Mouse (Mus musculus): ENCODE measurements around the gene Lhfp. TPM values are rescaled to one million over a fixed set of nuclear protein-coding genes. Genes with fewer than 3 reads are reported as not detected.

Gene Lhfp
- polyA plus RNA-seq, 1 experiment from 2014 or later: 82.4 TPM

DNA sequence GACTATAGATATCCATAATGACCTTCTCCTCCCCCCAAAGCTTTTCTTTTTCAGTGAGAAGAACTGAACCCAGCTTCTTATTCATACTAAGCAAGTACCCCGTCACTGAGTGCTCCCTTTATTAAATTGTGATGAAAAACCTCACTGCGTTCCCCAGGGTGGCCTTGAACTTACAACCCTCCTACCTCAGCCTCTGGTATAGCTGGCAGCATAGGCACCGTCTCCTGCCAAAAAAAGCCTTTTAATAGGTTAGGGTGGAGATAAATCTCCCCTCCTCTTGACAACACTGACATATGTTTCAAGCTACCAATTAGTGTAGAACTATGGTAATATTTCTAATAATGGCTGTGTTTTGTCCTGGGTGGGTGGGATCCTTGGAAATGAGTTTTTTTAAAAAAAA lies 33.4 kb downstream of the Lhfp start:
- WGBS: 81% methylated on average over 3 of the region's 3 CpGs
- no peak for ATAC-seq (ENCODE audit: borderline replicate concordance, extremely low read depth, low FRiP score, low TSS enrichment)

DNA sequence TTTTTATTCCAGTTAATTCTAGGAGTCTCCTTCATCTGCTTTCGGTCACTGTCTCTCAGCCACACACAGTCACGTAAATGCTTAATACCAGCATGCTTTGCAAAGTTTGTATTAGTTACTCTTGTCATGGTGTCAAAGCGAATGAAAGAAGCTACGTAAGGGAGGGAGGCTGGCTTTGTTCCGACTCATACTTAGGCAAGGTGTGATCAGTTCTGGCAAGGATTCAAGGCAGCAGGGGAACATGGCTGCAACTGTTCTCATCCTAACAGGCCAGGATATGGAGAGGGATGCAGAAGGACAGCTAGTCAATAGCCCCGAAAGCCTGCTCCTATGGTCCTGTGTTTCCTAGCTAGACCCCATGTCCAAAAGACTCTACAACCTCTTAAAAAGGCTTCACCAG lies 39.0 kb downstream of the Lhfp start:
- H3K9me3 ChIP-seq: no peaks in the 10 kb centered on the region
- H3K27me3 ChIP-seq: no peaks in the 10 kb centered on the region
- H3K4me2 ChIP-seq: no peak overlapping the region
- no peaks in the 10 kb centered on the region for H3K36me3 ChIP-seq
- no peak overlapping the region for H3K9ac ChIP-seq
- no peaks in the 10 kb centered on the region for H3K4me1 ChIP-seq
- no peak for ATAC-seq (ENCODE audit: borderline replicate concordance, extremely low read depth, low FRiP score, low TSS enrichment)
- H3K27ac ChIP-seq: no peak overlapping the region
- H3K4me3 ChIP-seq: no peak overlapping the region
- 90% methylated on average over 6 of the region's 6 CpGs for WGBS

More for the DNA sequence above, 33.4 kb downstream of the Lhfp start:
- no peaks in the 10 kb centered on the region for H3K4me1 ChIP-seq
- H3K4me2 ChIP-seq: no peak overlapping the region
- no peaks in the 10 kb centered on the region for H3K9me3 ChIP-seq
- H3K9ac ChIP-seq: no peak overlapping the region
- H3K4me3 ChIP-seq: no peak overlapping the region
- H3K27me3 ChIP-seq: no peaks in the 10 kb centered on the region
- no peak overlapping the region for H3K27ac ChIP-seq
- no peaks in the 10 kb centered on the region for H3K36me3 ChIP-seq

DNA sequence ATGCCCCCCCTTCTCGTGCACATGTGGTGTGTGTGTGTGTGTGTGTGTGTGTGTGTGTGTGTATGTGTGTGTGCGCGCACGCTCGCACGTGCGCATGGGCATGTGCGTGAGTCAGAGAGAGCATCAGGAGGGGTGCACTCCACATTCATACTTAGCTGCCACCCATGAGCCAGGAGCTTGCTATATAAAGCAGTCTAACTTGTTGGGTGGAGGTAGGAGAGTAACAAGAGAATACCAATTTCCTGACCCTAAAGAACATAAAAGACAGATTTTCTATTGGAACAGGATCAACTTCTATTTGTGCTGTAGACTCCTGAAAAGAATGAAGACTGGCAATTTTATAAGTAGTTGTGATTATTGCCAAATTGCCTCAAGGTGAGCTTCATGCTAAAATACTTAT lies 39.4 kb downstream of the Lhfp start:
- Histone ChIP-seq H3K4me1 (no peaks in the 10 kb centered on the region), H3K27ac (no peak overlapping the region), H3K4me2 (no peak overlapping the region), H3K9me3 (no peaks in the 10 kb centered on the region), H3K4me3 (no peak overlapping the region), H3K36me3 (no peaks in the 10 kb centered on the region), H3K27me3 (no peaks in the 10 kb centered on the region), H3K9ac (no peak overlapping the region)
- ATAC-seq (ENCODE audit: borderline replicate concordance, extremely low read depth, low FRiP score, low TSS enrichment): no peak
- WGBS: 97% methylated on average over 8 of the region's 8 CpGs

- H3K9ac ChIP-seq: no peak overlapping the region
- 78% methylated on average over 5 of the region's 5 CpGs for WGBS
- no peaks in the 10 kb centered on the region for H3K27me3 ChIP-seq
- H3K36me3 ChIP-seq: no peaks in the 10 kb centered on the region
- no peak for ATAC-seq (ENCODE audit: borderline replicate concordance, extremely low read depth, low FRiP score, low TSS enrichment)
- no peak overlapping the region for H3K4me3 ChIP-seq
- no peak overlapping the region for H3K4me2 ChIP-seq
- no peaks in the 10 kb centered on the region for H3K4me1 ChIP-seq
- no peaks in the 10 kb centered on the region for H3K9me3 ChIP-seq
- H3K27ac ChIP-seq: no peak overlapping the region
Measured at GRCm38 (mm10) chr3:53083717-53084116, 42.4 kb downstream of the Lhfp start.

GRCm38 (mm10) chr3:53084806-53085205 lies 43.5 kb downstream of the Lhfp start:
- H3K27ac ChIP-seq: no peak overlapping the region
- no peak overlapping the region for H3K9ac ChIP-seq
- H3K27me3 ChIP-seq: no peaks in the 10 kb centered on the region
- ATAC-seq (ENCODE audit: borderline replicate concordance, extremely low read depth, low FRiP score, low TSS enrichment): no peak
- no peaks in the 10 kb centered on the region for H3K9me3 ChIP-seq
- no peak overlapping the region for H3K4me2 ChIP-seq
- 90% methylated on average over 8 of the region's 8 CpGs for WGBS
- no peaks in the 10 kb centered on the region for H3K36me3 ChIP-seq
- H3K4me3 ChIP-seq: no peak overlapping the region
- H3K4me1 ChIP-seq: no peaks in the 10 kb centered on the region

GRCm38 (mm10) chr3:53086481-53087155 lies 45.3 kb downstream of the Lhfp start:
- Histone ChIP-seq H3K9me3 (no peaks in the 10 kb centered on the region), H3K4me1 (no peaks in the 10 kb centered on the region), H3K27me3 (no peaks in the 10 kb centered on the region), H3K9ac (no peak overlapping the region), H3K4me2 (no peak overlapping the region), H3K4me3 (no peak overlapping the region), H3K27ac (no peak overlapping the region), H3K36me3 (no peaks in the 10 kb centered on the region)
- no peak for ATAC-seq (ENCODE audit: borderline replicate concordance, extremely low read depth, low FRiP score, low TSS enrichment)
- 60% methylated on average over 7 of the region's 7 CpGs for WGBS

GRCm38 (mm10) chr3:53087156-53087805 lies 46.0 kb downstream of the Lhfp start:
- no peak overlapping the region for H3K9ac ChIP-seq
- H3K4me1 ChIP-seq: no peaks in the 10 kb centered on the region
- no peak for ATAC-seq (ENCODE audit: borderline replicate concordance, extremely low read depth, low FRiP score, low TSS enrichment)
- H3K9me3 ChIP-seq: no peaks in the 10 kb centered on the region
- 54% methylated on average over 8 of the region's 8 CpGs for WGBS
- no peaks in the 10 kb centered on the region for H3K27me3 ChIP-seq
- H3K4me3 ChIP-seq: no peak overlapping the region
- H3K27ac ChIP-seq: no peak overlapping the region
- H3K4me2 ChIP-seq: no peak overlapping the region
- H3K36me3 ChIP-seq: no peaks in the 10 kb centered on the region

DNA sequence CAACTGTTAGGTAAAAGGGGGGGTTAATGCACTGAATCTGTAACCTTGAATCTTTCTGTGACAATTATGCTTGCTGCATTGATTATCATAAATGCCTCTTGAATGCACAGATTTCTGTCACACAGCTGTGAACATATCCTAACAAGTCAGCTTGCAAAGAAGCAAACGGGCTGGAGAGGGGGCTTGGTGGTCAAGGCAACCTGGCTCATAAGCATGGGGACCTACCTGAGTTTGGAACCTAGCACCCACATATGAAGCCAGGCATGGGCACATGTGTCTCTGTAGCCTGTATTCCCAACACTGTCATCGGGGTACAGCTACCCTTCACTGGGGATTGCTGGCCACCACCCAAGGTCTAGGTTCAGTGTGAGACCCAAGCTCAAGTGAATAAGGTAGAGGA lies 48.6 kb downstream of the Lhfp start:
- ATAC-seq (ENCODE audit: borderline replicate concordance, extremely low read depth, low FRiP score, low TSS enrichment): no peak
- Histone ChIP-seq H3K9me3 (no peaks in the 10 kb centered on the region), H3K27me3 (no peaks in the 10 kb centered on the region), H3K4me1 (no peaks in the 10 kb centered on the region), H3K4me3 (no peak overlapping the region), H3K4me2 (no peak overlapping the region), H3K27ac (no peak overlapping the region), H3K36me3 (no peaks in the 10 kb centered on the region), H3K9ac (no peak overlapping the region)
- 84% methylated on average over 2 of the region's 2 CpGs for WGBS

- Histone ChIP-seq H3K9me3 (no peaks in the 10 kb centered on the region), H3K9ac (no peak overlapping the region), H3K4me2 (no peak overlapping the region), H3K4me1 (no peaks in the 10 kb centered on the region; the same call in 1 of the 2 replicates), H3K36me3 (no peaks in the 10 kb centered on the region), H3K27me3 (no peaks in the 10 kb centered on the region), H3K4me3 (no peak overlapping the region), H3K27ac (no peak overlapping the region)
- WGBS: 86% methylated on average over 3 of the region's 3 CpGs
- no peak for ATAC-seq (ENCODE audit: borderline replicate concordance, extremely low read depth, low FRiP score, low TSS enrichment)
Measured at GRCm38 (mm10) chr3:53100210-53100609, 58.9 kb downstream of the Lhfp start.

- WGBS: 60% methylated on average over 6 of the region's 6 CpGs
- H3K4me3 ChIP-seq: no peak overlapping the region
- no peaks in the 10 kb centered on the region for H3K36me3 ChIP-seq
- ATAC-seq (ENCODE audit: borderline replicate concordance, extremely low read depth, low FRiP score, low TSS enrichment): no peak
- no peaks in the 10 kb centered on the region; the same call in 1 of the 2 replicates for H3K4me1 ChIP-seq
- no peak overlapping the region for H3K4me2 ChIP-seq
- H3K9me3 ChIP-seq: no peaks in the 10 kb centered on the region
- H3K27me3 ChIP-seq: no peaks in the 10 kb centered on the region
- H3K27ac ChIP-seq: no peak overlapping the region
- H3K9ac ChIP-seq: no peak overlapping the region
Measured at GRCm38 (mm10) chr3:53100803-53101202, 59.5 kb downstream of the Lhfp start.

DNA sequence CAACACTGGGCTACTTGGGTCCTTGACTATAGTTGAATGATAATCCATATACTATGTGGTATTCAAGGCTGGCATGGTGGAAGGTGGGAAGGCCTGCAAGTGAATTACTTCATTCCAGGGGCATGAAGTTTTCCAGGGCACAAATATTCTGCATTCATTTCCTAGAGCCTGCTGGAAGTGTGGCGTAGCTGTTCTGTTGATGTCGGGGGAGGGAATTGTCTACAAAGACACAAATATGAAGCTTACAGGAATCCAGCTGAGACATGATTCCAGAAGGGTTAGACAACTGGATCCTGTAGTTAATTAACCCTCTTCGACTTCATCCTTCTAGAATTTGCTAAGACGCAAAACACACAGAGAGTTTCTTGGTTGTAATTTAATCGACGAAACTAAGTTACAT lies 60.4 kb downstream of the Lhfp start:
- Histone ChIP-seq H3K4me1 (no peaks in the 10 kb centered on the region; the same call in 1 of the 2 replicates), H3K36me3 (no peaks in the 10 kb centered on the region), H3K27ac (no peak overlapping the region), H3K4me3 (no peak overlapping the region), H3K27me3 (no peaks in the 10 kb centered on the region), H3K9me3 (no peaks in the 10 kb centered on the region), H3K9ac (no peak overlapping the region), H3K4me2 (no peak overlapping the region)
- ATAC-seq (ENCODE audit: borderline replicate concordance, extremely low read depth, low FRiP score, low TSS enrichment): no peak
- 62% methylated on average over 6 of the region's 6 CpGs for WGBS

- no peak overlapping the region for H3K4me2 ChIP-seq
- ATAC-seq (ENCODE audit: borderline replicate concordance, extremely low read depth, low FRiP score, low TSS enrichment): no peak
- H3K36me3 ChIP-seq: no peaks in the 10 kb centered on the region
- no peaks in the 10 kb centered on the region for H3K9me3 ChIP-seq
- H3K27ac ChIP-seq: no peak overlapping the region
- 34% methylated on average over 5 of the region's 5 CpGs for WGBS
- H3K27me3 ChIP-seq: no peaks in the 10 kb centered on the region
- H3K4me3 ChIP-seq: no peak overlapping the region
- H3K4me1 ChIP-seq: no peaks in the 10 kb centered on the region; the same call in 1 of the 2 replicates
- no peak overlapping the region for H3K9ac ChIP-seq
Measured at GRCm38 (mm10) chr3:53102131-53102756, 60.9 kb downstream of the Lhfp start.

Data from lung, embryonic 15.5 days (tissue).